ENCODE assay signal across 19 mouse cellular contexts in genomic region chr15:102530566-102530965, GRCm38 (mm10). TPM values are rescaled to one million over a fixed set of nuclear protein-coding genes. Genes with fewer than 3 reads are reported as not detected.
"Had no signal": no experiment of that assay in that cellular context is flagged by ENCODE, and none has a peak within 500 bp of the region (broad histone marks: within the 10 kb centered on the region; RNA-seq: fewer than 3 reads in every experiment).

No protein-coding gene starts in this region.

- H3K27me3 ChIP-seq: kidney, embryonic 15.5 days; lung, embryonic 15.5 days had no signal

- DNase-seq: kidney, adult 11 months; kidney, adult 8-10 months; kidney, postnatal 10 days; kidney, postnatal 36 days; left cerebral cortex, postnatal 4 days; lung, adult 18-20 months; lung, postnatal 10 days; lung, postnatal 36 days; midbrain, embryonic 14.5 days; thymus, adult 2 months; thymus, postnatal 14 days; thymus, postnatal 4 days had no signal

- H3K9ac ChIP-seq: kidney, embryonic 15.5 days; liver, embryonic 14.5 days; lung, embryonic 15.5 days had no signal

- H3K4me1 ChIP-seq: kidney, embryonic 15.5 days; lung, embryonic 15.5 days had no signal

- H3K4me3 ChIP-seq: kidney, embryonic 15.5 days; lung, embryonic 15.5 days had no signal

- H3K27ac ChIP-seq: kidney, embryonic 15.5 days; liver, embryonic 14.5 days; lung, embryonic 15.5 days; stomach, postnatal 0 days had no signal

- H3K9me3 ChIP-seq: kidney, embryonic 15.5 days; lung, embryonic 15.5 days had no signal

- H3K4me2 ChIP-seq: kidney, embryonic 15.5 days; lung, embryonic 15.5 days had no signal

RNA-seq across cellular contexts. Expression of gene Gm10337, which starts 27.0 kb away (rescaled TPM):
- polyA plus RNA-seq: limb, embryonic 14.5 days; liver, adult 2 months; liver, embryonic 14.5 days; lung, embryonic 15.5 days; midbrain, embryonic 14.5 days; neural tube, embryonic 14.5 days; stomach, postnatal 0 days; thymus, adult 2 months had no signal
